20 mouse cellular contexts compared by ENCODE assay signal in genomic region chr6:114076061-114076460, GRCm38 (mm10). TPM values are rescaled to one million over a fixed set of nuclear protein-coding genes. Genes with fewer than 3 reads are reported as not detected.
A peak's percentile ranks its signal among the peaks of the same experiment; 100 is the strongest.
DNase-seq lines count a peak whose midpoint lies in the region; ATAC-seq and TF ChIP-seq lines count a peak whose summit lies in the region.
"Had no signal": no experiment of that assay in that cellular context is flagged by ENCODE, and none has a peak within 500 bp of the region (broad histone marks: within the 10 kb centered on the region; RNA-seq: fewer than 3 reads in every experiment).

No protein-coding gene starts in this region.

- TF ChIP-seq CTCF in hindbrain, postnatal 0 days (IDR thresholded peaks at IDR 0.05; ENCODE audit: low read depth) = no peak
- TF ChIP-seq CTCF in stomach, postnatal 0 days (IDR thresholded peaks at IDR 0.05; ENCODE audit: low read depth) = no peak

- H3K9me3 ChIP-seq in forebrain, embryonic 16.5 days (ENCODE audit: control insufficient read depth, low read length) = no peaks in the 10 kb centered on the region
- H3K9me3 ChIP-seq in forebrain, embryonic 11.5 days (ENCODE audit: control insufficient read depth, low read length) = no peaks in the 10 kb centered on the region
- H3K9me3 ChIP-seq in hindbrain, postnatal 0 days (ENCODE audit: low read length) = no peaks in the 10 kb centered on the region
- no peaks in the 10 kb centered on the region for H3K9me3 ChIP-seq in hindbrain, embryonic 13.5 days
- no peaks in the 10 kb centered on the region for H3K9me3 ChIP-seq in midbrain, embryonic 16.5 days (replicated peaks; ENCODE audit: control insufficient read depth, low read length, poor library complexity, severe bottlenecking)
- no peaks in the 10 kb centered on the region for H3K9me3 ChIP-seq in midbrain, embryonic 13.5 days
- no peaks in the 10 kb centered on the region for H3K9me3 ChIP-seq in stomach, postnatal 0 days (ENCODE audit: control insufficient read depth, low read length)
- H3K9me3 ChIP-seq: embryonic facial prominence, embryonic 13.5 days; forebrain, embryonic 13.5 days; heart, embryonic 12.5 days; intestine, embryonic 15.5 days had no signal

- DNase-seq in forebrain, embryonic 11.5 days (ENCODE audit: low spot score) = no peak
- no peak for DNase-seq in hindbrain, postnatal 0 days (ENCODE audit: low spot score)
- DNase-seq in stomach, postnatal 0 days (ENCODE audit: low spot score) = no peak
- DNase-seq: gastrocnemius, postnatal 25 days had no signal

- H3K4me3 ChIP-seq in forebrain, embryonic 16.5 days (replicated peaks; ENCODE audit: low read length) = no peak overlapping the region
- H3K4me3 ChIP-seq in forebrain, embryonic 11.5 days (ENCODE audit: low read depth, low read length) = no peak overlapping the region
- H3K4me3 ChIP-seq in hindbrain, postnatal 0 days (ENCODE audit: low read length) = no peak overlapping the region
- H3K4me3 ChIP-seq in hindbrain, embryonic 13.5 days = no peak overlapping the region
- H3K4me3 ChIP-seq in midbrain, embryonic 16.5 days (ENCODE audit: low read depth, low read length) = no peak overlapping the region
- no peak overlapping the region for H3K4me3 ChIP-seq in midbrain, embryonic 13.5 days (replicated peaks)
- no peak overlapping the region for H3K4me3 ChIP-seq in stomach, postnatal 0 days (ENCODE audit: low read depth, low read length)
- H3K4me3 ChIP-seq: embryonic facial prominence, embryonic 13.5 days; forebrain, embryonic 13.5 days; gastrocnemius, adult 2 months; heart, embryonic 12.5 days; intestine, embryonic 15.5 days had no signal

- TF ChIP-seq EP300 in stomach, postnatal 0 days (optimal IDR thresholded peaks at IDR 0.05) = no peak

- no peaks in the 10 kb centered on the region for H3K36me3 ChIP-seq in forebrain, embryonic 16.5 days (ENCODE audit: control insufficient read depth, insufficient read depth)
- no peaks in the 10 kb centered on the region for H3K36me3 ChIP-seq in forebrain, embryonic 11.5 days (ENCODE audit: control insufficient read depth, insufficient read depth, low read length)
- no peaks in the 10 kb centered on the region for H3K36me3 ChIP-seq in hindbrain, postnatal 0 days (ENCODE audit: insufficient read depth, low read length)
- H3K36me3 ChIP-seq in hindbrain, embryonic 13.5 days = no peaks in the 10 kb centered on the region
- no peaks in the 10 kb centered on the region for H3K36me3 ChIP-seq in midbrain, embryonic 16.5 days (ENCODE audit: control insufficient read depth, insufficient read depth, low read length)
- H3K36me3 ChIP-seq in midbrain, embryonic 13.5 days = no peaks in the 10 kb centered on the region
- H3K36me3 ChIP-seq in stomach, postnatal 0 days (ENCODE audit: control insufficient read depth, insufficient read depth, low read length) = no peaks in the 10 kb centered on the region
- H3K36me3 ChIP-seq: embryonic facial prominence, embryonic 13.5 days; heart, embryonic 12.5 days; intestine, embryonic 15.5 days had no signal

- H3K4me2 ChIP-seq in forebrain, embryonic 16.5 days (ENCODE audit: low read length) = no peak overlapping the region
- no peak overlapping the region for H3K4me2 ChIP-seq in forebrain, embryonic 11.5 days (ENCODE audit: low read depth, low read length, severe bottlenecking)
- no peak overlapping the region for H3K4me2 ChIP-seq in hindbrain, postnatal 0 days (ENCODE audit: low read depth, low read length)
- no peak overlapping the region for H3K4me2 ChIP-seq in hindbrain, embryonic 13.5 days
- no peak overlapping the region for H3K4me2 ChIP-seq in midbrain, embryonic 16.5 days (ENCODE audit: low read length)
- H3K4me2 ChIP-seq in midbrain, embryonic 13.5 days (replicated peaks) = no peak overlapping the region
- H3K4me2 ChIP-seq in stomach, postnatal 0 days (replicated peaks; ENCODE audit: low read depth) = no peak overlapping the region
- H3K4me2 ChIP-seq: embryonic facial prominence, embryonic 13.5 days; forebrain, embryonic 13.5 days; heart, embryonic 12.5 days; intestine, embryonic 15.5 days had no signal

- 0 out of 2 replicates have a peak, but pooled peaks have one; percentile 8 for ATAC-seq in forebrain, embryonic 16.5 days
- no peak for ATAC-seq in forebrain, embryonic 11.5 days (replicated peaks; ENCODE audit: low FRiP score)
- ATAC-seq in hindbrain, postnatal 0 days = 0 out of 2 replicates have a peak, but pooled peaks have one; percentile 6
- no peak for ATAC-seq in hindbrain, embryonic 13.5 days (ENCODE audit: low FRiP score)
- ATAC-seq in midbrain, embryonic 16.5 days = no peak
- ATAC-seq in midbrain, embryonic 13.5 days = no peak
- no peak for ATAC-seq in stomach, postnatal 0 days (ENCODE audit: low FRiP score, low TSS enrichment)
- ATAC-seq: activated CD4-positive, CD25-positive, alpha-beta regulatory T cell, adult 4 months; intestine, embryonic 15.5 days; Patski had no signal

- H3K27ac ChIP-seq in forebrain, embryonic 16.5 days (ENCODE audit: low read length) = no peak overlapping the region
- H3K27ac ChIP-seq in forebrain, embryonic 11.5 days (ENCODE audit: low read depth, low read length) = no peak overlapping the region
- no peak overlapping the region for H3K27ac ChIP-seq in hindbrain, postnatal 0 days
- H3K27ac ChIP-seq in hindbrain, embryonic 13.5 days = no peak overlapping the region
- H3K27ac ChIP-seq in midbrain, embryonic 16.5 days (ENCODE audit: low read length) = no peak overlapping the region
- no peak overlapping the region for H3K27ac ChIP-seq in midbrain, embryonic 13.5 days
- no peak overlapping the region for H3K27ac ChIP-seq in stomach, postnatal 0 days (replicated peaks)
- H3K27ac ChIP-seq: embryonic facial prominence, embryonic 13.5 days; forebrain, embryonic 13.5 days; gastrocnemius, adult 2 months; intestine, embryonic 15.5 days had no signal

- 66% methylated on average over 5 of the region's 5 CpGs for WGBS in forebrain, embryonic 16.5 days
- 69% methylated on average over 5 of the region's 5 CpGs for WGBS in forebrain, embryonic 11.5 days
- 56% methylated on average over 5 of the region's 5 CpGs for WGBS in hindbrain, postnatal 0 days
- WGBS in hindbrain, embryonic 13.5 days = 63% methylated on average over 5 of the region's 5 CpGs
- WGBS in midbrain, embryonic 16.5 days = 67% methylated on average over 5 of the region's 5 CpGs
- 67% methylated on average over 5 of the region's 5 CpGs for WGBS in midbrain, embryonic 13.5 days
- 45% methylated on average over 5 of the region's 5 CpGs for WGBS in stomach, postnatal 0 days

- no peaks in the 10 kb centered on the region for H3K4me1 ChIP-seq in forebrain, embryonic 16.5 days (replicated peaks; ENCODE audit: control insufficient read depth, insufficient read depth, low read length)
- H3K4me1 ChIP-seq in forebrain, embryonic 11.5 days (replicated peaks; ENCODE audit: control insufficient read depth, insufficient read depth, low read length) = no peaks in the 10 kb centered on the region
- no peaks in the 10 kb centered on the region for H3K4me1 ChIP-seq in hindbrain, postnatal 0 days (ENCODE audit: insufficient read depth, low read length)
- H3K4me1 ChIP-seq in hindbrain, embryonic 13.5 days (replicated peaks) = no peaks in the 10 kb centered on the region
- H3K4me1 ChIP-seq in midbrain, embryonic 16.5 days (ENCODE audit: control insufficient read depth, insufficient read depth, low read length) = no peaks in the 10 kb centered on the region
- no peaks in the 10 kb centered on the region for H3K4me1 ChIP-seq in midbrain, embryonic 13.5 days (replicated peaks)
- no peaks in the 10 kb centered on the region for H3K4me1 ChIP-seq in stomach, postnatal 0 days (replicated peaks; ENCODE audit: control insufficient read depth, insufficient read depth)
- H3K4me1 ChIP-seq: embryonic facial prominence, embryonic 13.5 days; forebrain, embryonic 13.5 days; heart, embryonic 12.5 days; intestine, embryonic 15.5 days had no signal

- H3K9ac ChIP-seq in forebrain, embryonic 16.5 days (replicated peaks; ENCODE audit: low read depth, low read length) = no peak overlapping the region
- H3K9ac ChIP-seq in forebrain, embryonic 11.5 days (ENCODE audit: low read length) = no peak overlapping the region
- H3K9ac ChIP-seq in hindbrain, postnatal 0 days (replicated peaks; ENCODE audit: low read length) = no peak overlapping the region
- no peak overlapping the region for H3K9ac ChIP-seq in hindbrain, embryonic 13.5 days
- 0 out of 2 replicates have a peak overlapping the region, but pooled peaks have one; percentile 6 for H3K9ac ChIP-seq in midbrain, embryonic 16.5 days (ENCODE audit: low read depth, low read length)
- H3K9ac ChIP-seq in midbrain, embryonic 13.5 days (replicated peaks) = no peak overlapping the region
- H3K9ac ChIP-seq in stomach, postnatal 0 days (ENCODE audit: low read length) = no peak overlapping the region
- H3K9ac ChIP-seq: embryonic facial prominence, embryonic 13.5 days; forebrain, embryonic 13.5 days; heart, embryonic 12.5 days; intestine, embryonic 15.5 days had no signal

- no peaks in the 10 kb centered on the region for H3K27me3 ChIP-seq in forebrain, embryonic 16.5 days (replicated peaks; ENCODE audit: control insufficient read depth, insufficient read depth, low read length)
- H3K27me3 ChIP-seq in forebrain, embryonic 11.5 days (ENCODE audit: control insufficient read depth, insufficient read depth, low read length) = no peaks in the 10 kb centered on the region
- H3K27me3 ChIP-seq in hindbrain, postnatal 0 days (ENCODE audit: insufficient read depth, low read length) = no peaks in the 10 kb centered on the region
- H3K27me3 ChIP-seq in hindbrain, embryonic 13.5 days = peaks cover 7% of the 10 kb centered on the region; the same call in 1 of the 2 replicates
- H3K27me3 ChIP-seq in midbrain, embryonic 16.5 days (ENCODE audit: control insufficient read depth, insufficient read depth, low read depth, low read length) = 0 out of 2 replicates have a peak, but pooled peaks cover 2% of the 10 kb centered on the region
- 0 out of 2 replicates have a peak, but pooled peaks cover 4% of the 10 kb centered on the region for H3K27me3 ChIP-seq in midbrain, embryonic 13.5 days
- H3K27me3 ChIP-seq in stomach, postnatal 0 days (ENCODE audit: control insufficient read depth, insufficient read depth, low read length) = no peaks in the 10 kb centered on the region
- H3K27me3 ChIP-seq: intestine, embryonic 15.5 days had no signal

RNA-seq across cellular contexts. Expression of gene Atp2b2, which starts 33.6 kb away (rescaled TPM):
- polyA plus RNA-seq in forebrain, embryonic 16.5 days (2015; fragmentation: Nextera tagmentation; extraction: Ambion mirVana) = 30.7 and 32.2 TPM in 2 replicates
- polyA plus RNA-seq in forebrain, embryonic 11.5 days (2014; fragmentation: Nextera tagmentation; extraction: Ambion mirVana) = 2.4 and 2.5 TPM in 2 replicates
- 119 and 127 TPM in 2 replicates for total RNA-seq in hindbrain, postnatal 0 days (2014; rRNA removed)
- polyA plus RNA-seq in hindbrain, postnatal 0 days (2015; fragmentation: Nextera tagmentation; extraction: Ambion mirVana) = 57.9 and 58.8 TPM in 2 replicates
- polyA plus RNA-seq in hindbrain, embryonic 13.5 days (2015; fragmentation: Nextera tagmentation; extraction: Ambion mirVana) = 23.6 and 24.6 TPM in 2 replicates
- polyA plus RNA-seq in midbrain, embryonic 16.5 days (2015; fragmentation: Nextera tagmentation; extraction: Ambion mirVana) = 26.2 and 27.6 TPM in 2 replicates
- 13.4 and 13.5 TPM in 2 replicates for polyA plus RNA-seq in midbrain, embryonic 13.5 days (2015; fragmentation: Nextera tagmentation; extraction: Ambion mirVana)
- polyA plus RNA-seq in stomach, postnatal 0 days (2015; fragmentation: Nextera tagmentation; extraction: Ambion mirVana) = 0.33 and 0.35 TPM in 2 replicates
- total RNA-seq: CH12.LX had no signal

RNA-seq across cellular contexts. Expression of gene Slc6a11, which starts 55.0 kb away (rescaled TPM):
- polyA plus RNA-seq in forebrain, embryonic 16.5 days (2015; fragmentation: Nextera tagmentation; extraction: Ambion mirVana) = 16.5 and 18.6 TPM in 2 replicates
- polyA plus RNA-seq in forebrain, embryonic 11.5 days (2014; fragmentation: Nextera tagmentation; extraction: Ambion mirVana) = 0.80 and 0.92 TPM in 2 replicates
- 292 and 308 TPM in 2 replicates for total RNA-seq in hindbrain, postnatal 0 days (2014; rRNA removed)
- polyA plus RNA-seq in hindbrain, postnatal 0 days (2015; fragmentation: Nextera tagmentation; extraction: Ambion mirVana) = 152 and 154 TPM in 2 replicates
- 19.9 and 22.0 TPM in 2 replicates for polyA plus RNA-seq in hindbrain, embryonic 13.5 days (2015; fragmentation: Nextera tagmentation; extraction: Ambion mirVana)
- 38.3 and 63.7 TPM in 2 replicates for polyA plus RNA-seq in midbrain, embryonic 16.5 days (2015; fragmentation: Nextera tagmentation; extraction: Ambion mirVana)
- polyA plus RNA-seq in midbrain, embryonic 13.5 days (2015; fragmentation: Nextera tagmentation; extraction: Ambion mirVana) = 6.4 and 6.5 TPM in 2 replicates
- polyA plus RNA-seq in stomach, postnatal 0 days (2015; fragmentation: Nextera tagmentation; extraction: Ambion mirVana) = 0.35 TPM in 2 replicates
- total RNA-seq: CH12.LX; granulocyte monocyte progenitor cell, adult 5-6 weeks; heart, adult 8-10 months; heart, postnatal 25 days had no signal
- polyA plus RNA-seq: activated CD4-positive, CD25-positive, alpha-beta regulatory T cell, adult 4 months; heart, embryonic 12.5 days; heart, embryonic 16.5 days; Patski had no signal

Comparison
In these comparisons a context has a peak if more than half of its experiments do, and no peak if none do; other contexts are left out.
1. ATAC-seq: peak in forebrain, embryonic 16.5 days (single experiment) and hindbrain, postnatal 0 days (single experiment); none in forebrain, embryonic 11.5 days (single experiment), hindbrain, embryonic 13.5 days (single experiment), midbrain, embryonic 16.5 days (single experiment), midbrain, embryonic 13.5 days (single experiment) and stomach, postnatal 0 days (single experiment).